Mouse (Mus musculus): ENCODE measurements around the gene Osbpl10.
"Not testable (repeated sequence)": the region's sequence is repeated elsewhere in the genome, so short reads cannot be mapped to it uniquely, and the experiment has no call there.

Gene Osbpl10

DNA sequence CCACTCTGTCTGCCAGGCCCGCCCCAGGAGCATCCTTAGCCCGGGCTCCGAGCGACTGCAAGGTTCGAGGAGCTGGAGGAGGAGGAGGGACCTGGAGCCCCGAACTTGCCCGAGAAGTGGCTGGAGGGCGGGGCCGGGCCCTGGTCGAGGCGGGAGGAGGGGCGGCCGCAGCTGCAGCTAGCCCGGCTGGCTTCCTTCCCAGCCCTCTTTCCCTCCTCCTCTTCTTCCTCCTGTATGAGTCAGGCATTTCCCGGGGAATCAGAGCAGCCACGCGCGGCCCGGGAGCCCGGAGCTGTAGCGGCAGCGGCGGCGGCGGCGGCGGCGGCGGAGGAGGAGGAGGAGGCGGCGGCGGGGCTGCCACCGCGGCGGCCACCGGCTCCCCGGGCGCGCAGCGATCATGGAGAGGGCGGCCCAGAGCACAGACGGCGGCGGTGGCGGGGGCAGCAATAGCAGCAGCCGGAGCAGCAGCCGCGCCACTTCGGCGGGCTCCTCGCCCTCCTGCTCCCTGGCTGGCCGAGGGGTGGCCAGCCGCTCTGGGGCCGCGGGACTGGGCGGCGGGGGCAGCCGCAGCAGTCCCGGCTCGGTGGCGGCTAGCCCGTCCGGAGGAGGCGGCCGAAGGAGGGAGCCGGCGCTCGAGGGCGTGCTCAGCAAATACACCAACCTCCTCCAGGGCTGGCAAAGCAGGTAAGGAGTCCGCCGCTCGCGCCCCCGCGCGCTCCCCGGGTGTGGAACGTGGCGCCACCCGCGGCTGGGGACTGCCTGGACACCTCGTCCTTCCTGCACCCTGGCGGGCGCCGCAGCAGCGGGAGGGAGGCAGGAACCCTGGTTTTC is at the start of gene Osbpl10:
Gene Osbpl10 (plus strand): TSS at position 289 of the 831 bp plus-strand sequence.
- no peak for DNase-seq (ENCODE audit: low read depth in 2 of 2, low spot score in 2 of 2)

DNA sequence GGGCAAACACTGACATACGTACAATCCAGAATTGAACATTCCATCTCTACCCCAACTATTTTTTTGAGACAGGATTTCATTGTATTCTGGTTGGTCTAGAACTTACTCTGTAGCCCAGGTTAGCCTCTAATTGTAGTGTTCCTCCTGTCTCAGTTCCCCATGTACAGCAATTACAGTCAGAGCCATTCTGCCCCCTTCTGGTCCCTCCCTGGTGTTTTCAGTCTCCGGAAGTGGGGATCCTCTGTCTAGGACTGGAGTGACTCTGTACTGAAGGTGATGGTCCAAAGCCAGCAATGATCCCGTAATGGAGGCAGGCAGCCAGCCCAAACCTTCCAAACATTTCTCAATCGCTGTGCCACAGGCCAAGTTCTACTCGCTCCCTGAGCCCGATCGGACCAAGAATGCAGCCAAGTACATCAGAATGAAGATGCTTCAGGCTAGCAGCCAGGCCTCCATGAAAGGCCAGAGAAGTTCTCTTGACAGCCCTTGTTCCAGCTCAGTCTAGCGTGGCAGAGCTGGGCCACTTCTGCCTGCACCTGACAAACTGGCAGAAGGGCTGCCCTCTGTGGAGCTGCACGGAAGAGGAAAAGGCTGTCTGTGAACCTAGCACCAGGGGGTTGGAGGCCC is 47.8 kb upstream of the Osbpl10 start:
- no peak for DNase-seq (ENCODE audit: low read depth in 2 of 2, low spot score in 2 of 2)

DNA sequence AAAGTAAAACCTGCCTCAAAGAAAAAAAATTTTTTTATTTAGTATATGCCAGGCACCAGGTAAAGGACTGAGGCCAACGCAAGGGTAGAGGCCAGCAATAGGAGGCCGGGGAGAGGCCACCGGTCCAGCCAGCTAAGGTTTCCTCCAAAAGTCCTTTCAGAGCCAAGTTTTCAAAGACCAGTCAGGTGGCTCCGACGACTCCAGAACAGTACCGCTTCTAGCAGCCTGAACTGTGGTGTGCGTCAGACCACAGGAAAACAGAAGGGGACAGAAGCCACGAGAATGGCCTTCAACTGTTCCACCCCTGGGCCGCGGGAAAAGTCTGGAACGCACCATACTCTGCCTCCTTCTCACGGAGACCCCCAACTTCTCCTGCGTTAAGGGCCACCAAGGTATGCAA is 45.8 kb upstream of the Osbpl10 start:
- no peak for DNase-seq (ENCODE audit: low read depth in 2 of 2, low spot score in 2 of 2)

- DNase-seq (ENCODE audit: low read depth in 2 of 2, low spot score in 2 of 2), result no peak
These were observed 45.2 kb upstream of the Osbpl10 start for GRCm38 (mm10) chr9:114933037-114933722.

DNA sequence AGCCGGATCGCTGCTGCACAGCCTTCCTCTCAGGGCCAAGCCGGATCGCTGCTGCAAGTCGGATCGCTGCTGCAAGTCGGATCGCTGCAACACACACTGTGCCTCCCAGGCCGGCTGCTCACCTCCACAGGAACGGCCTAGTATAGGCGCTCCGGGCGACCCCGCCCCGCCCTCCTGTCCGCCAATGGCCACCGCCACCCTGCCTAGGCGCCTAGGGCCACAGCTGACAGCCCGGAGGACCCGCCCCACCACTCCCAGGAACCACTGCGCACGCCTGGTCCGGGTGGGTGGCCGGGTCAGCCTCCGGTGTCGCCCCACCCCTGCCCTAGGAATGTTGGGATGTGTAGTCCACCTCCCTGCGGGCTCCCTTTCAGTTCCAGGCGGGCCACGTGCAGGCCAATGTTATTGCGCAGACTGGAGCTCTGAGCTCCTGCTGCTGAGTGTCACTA is 44.6 kb upstream of the Osbpl10 start, which contains the start of gene Gpd1l:
Gene Gpd1l (minus strand): TSS at position 265 of the 449 bp plus-strand sequence.
- DNase-seq (ENCODE audit: low read depth in 2 of 2, low spot score in 2 of 2), result peak; percentile 83 to 86

DNA sequence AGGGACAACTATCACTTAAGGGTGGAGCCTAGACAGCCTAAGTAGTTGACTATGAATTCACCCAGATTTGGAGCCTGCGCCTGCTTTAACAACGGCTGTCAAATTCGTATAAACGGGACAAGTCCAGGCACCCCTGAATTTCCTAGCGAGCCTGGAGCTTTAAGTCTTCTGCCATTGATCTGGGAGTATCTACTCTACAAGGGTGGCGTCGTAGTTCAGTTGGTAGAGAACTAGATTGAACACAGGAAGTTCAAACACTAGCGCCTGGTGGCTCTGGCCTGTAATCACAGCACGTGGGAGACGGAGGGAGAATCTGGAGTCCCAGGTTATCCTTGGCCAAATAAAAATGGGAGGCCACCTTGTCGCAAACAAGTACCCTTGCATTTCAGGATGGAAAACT is 44.1 kb upstream of the Osbpl10 start:
- DNase-seq (ENCODE audit: low read depth in 2 of 2, low spot score in 2 of 2), result peak; percentile 27 to 49

- DNase-seq (ENCODE audit: low read depth in 2 of 2, low spot score in 2 of 2), result no peak
These were observed 43.0 kb upstream of the Osbpl10 start for GRCm38 (mm10) chr9:114935321-114935720.

- DNase-seq (ENCODE audit: low read depth in 2 of 2, low spot score in 2 of 2), result no peak
These were observed 41.7 kb upstream of the Osbpl10 start for GRCm38 (mm10) chr9:114936687-114937086.

DNA sequence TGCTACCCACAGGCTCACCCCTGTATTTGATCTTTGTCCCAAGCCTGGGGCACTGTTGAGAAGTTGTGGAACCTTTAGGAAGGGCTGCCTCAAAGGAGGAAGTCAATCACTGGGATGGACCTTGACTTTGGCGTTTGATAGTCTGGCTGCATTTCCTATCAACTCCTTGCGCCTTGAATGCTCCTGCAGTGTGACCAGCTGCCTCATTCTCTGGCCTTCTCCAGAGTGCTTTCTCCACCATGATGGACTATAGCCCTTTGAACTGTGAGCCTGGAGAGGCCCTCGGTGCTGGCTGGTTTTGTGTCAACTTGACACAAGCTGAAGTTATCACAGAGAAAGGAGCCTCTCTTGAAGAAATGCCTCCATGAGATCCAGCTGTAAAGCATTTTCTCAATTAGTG is 33.7 kb upstream of the Osbpl10 start:
- no peak for DNase-seq (ENCODE audit: low read depth in 2 of 2, low spot score in 2 of 2)

GRCm38 (mm10) chr9:114945576-114945975 is 32.8 kb upstream of the Osbpl10 start:
- DNase-seq (ENCODE audit: low read depth in 2 of 2, low spot score in 2 of 2), result no peak

GRCm38 (mm10) chr9:114948395-114948794 is 30.0 kb upstream of the Osbpl10 start:
- DNase-seq (ENCODE audit: low read depth in 2 of 2, low spot score in 2 of 2), result peak in 1 of 2 experiments; percentile 12

DNA sequence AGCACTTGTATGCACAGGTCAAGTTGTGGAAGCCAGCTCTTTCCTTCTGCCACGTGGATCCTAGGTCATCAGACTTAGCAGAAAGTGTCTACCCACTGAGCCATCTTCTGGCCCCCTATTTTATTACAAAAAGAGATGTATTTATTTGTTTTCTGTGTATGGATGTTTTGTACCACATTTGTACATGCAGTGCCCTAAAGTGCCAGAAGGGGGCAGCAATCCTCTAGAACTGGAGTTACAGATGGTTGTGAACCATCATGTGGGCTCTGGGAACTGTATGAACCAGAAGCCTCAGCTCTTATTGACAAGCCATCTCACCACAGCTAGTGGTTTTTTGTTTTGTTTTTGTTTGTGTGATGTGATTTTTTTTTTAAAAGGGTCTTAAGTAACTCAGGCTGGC is 25.5 kb upstream of the Osbpl10 start:
- peak; percentile 20 to 23 for DNase-seq (ENCODE audit: low read depth in 2 of 2, low spot score in 2 of 2)

GRCm38 (mm10) chr9:114955340-114955739 is 23.0 kb upstream of the Osbpl10 start:
- DNase-seq (ENCODE audit: low read depth in 2 of 2, low spot score in 2 of 2), result no peak

DNA sequence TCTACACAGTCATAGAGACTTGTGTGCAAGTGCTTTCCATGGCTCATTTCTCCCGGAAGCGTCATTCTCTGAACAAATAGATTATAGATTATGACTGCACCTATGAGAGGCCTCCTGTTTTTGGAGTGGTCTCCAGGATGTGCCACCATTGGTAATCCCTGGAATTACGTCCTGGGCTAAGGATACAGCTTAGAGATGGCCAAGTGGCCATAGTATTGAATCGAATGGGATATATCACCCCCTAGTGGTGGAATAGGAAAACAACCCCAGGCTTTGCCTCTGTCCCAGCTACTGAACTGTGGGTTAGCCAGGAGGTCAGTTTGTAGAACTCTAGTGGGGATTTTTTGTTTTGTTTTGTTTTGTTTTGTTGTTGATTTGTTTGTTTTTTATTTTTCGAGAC is 21.4 kb upstream of the Osbpl10 start:
- peak in 1 of 2 experiments; percentile 20 for DNase-seq (ENCODE audit: low read depth in 2 of 2, low spot score in 2 of 2)

DNA sequence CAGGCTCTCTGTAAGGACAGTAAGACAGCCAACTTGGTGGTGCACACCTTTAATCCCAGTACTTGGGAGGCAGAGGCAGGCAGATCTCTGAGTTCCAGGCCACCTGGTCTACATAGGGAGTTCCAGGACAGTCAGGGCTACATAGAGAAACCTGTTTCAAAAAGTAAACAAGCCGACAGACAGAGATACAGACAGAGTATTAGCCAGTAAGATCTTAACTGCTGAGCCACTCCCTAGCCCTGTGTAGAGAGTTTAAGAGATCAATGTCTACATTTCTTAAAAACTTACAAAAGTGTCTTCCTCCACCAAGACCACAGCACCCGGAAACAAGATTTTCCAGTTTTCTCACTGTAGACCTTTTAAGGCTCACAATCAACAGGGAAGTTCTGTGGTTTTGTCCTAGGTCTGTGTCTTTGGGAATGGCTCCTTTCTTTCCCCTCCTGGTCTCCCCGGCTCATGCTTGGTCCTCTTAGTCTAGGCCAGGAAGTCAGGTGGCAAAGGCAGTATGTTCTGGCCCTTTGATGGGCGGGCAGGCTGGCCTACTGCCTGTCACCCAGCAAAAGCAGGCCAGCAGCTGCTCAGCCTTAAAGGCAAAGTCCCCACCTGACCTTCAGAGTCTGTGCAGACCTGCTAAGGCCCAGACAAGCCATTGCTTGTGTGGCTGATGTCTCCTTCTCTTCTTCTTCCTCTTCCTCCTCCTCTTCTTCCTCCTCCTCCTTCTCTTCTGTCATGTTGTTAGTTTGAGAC is 18.2 kb upstream of the Osbpl10 start:
- DNase-seq (ENCODE audit: low read depth in 2 of 2, low spot score in 2 of 2), result no peak

- DNase-seq (ENCODE audit: low read depth in 2 of 2, low spot score in 2 of 2), result no peak
These were observed 17.5 kb upstream of the Osbpl10 start for GRCm38 (mm10) chr9:114960844-114961243.

- DNase-seq (ENCODE audit: low read depth in 2 of 2, low spot score in 2 of 2), result no peak
These were observed 14.3 kb upstream of the Osbpl10 start for GRCm38 (mm10) chr9:114964093-114964492.

DNA sequence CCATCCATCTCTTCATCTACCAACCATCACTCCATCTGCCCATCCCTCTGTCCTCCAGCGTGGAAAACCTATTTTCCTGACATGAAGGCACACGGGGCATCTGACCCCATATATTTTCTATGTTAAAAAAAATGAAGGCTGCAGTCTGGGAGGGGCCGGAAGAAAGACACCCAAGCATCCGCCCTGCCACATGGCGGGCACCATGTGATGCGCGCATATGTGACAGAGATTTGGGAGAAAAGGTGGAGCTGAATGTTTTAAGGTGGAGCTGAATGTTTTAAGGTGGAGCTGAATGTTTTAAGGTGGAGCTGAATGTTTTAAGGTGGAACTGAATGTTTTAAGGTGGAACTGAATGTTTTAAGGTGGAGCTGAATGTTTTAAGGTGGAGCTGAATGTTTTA is 12.1 kb upstream of the Osbpl10 start:
- DNase-seq (ENCODE audit: low read depth in 2 of 2, low spot score in 2 of 2), result not testable (repeated sequence)

GRCm38 (mm10) chr9:114977461-114978280 is 698 bp upstream of the Osbpl10 start:
- no peak for DNase-seq (ENCODE audit: low read depth in 2 of 2, low spot score in 2 of 2)

- DNase-seq (ENCODE audit: low read depth in 2 of 2, low spot score in 2 of 2), result no peak
These were observed 1.6 kb downstream of the Osbpl10 start for GRCm38 (mm10) chr9:114979969-114980368.
